Mouse (Mus musculus) T-helper 1 cell (primary cell): ENCODE measurements around the gene Pcbp3.
"Not testable (repeated sequence)": the region's sequence is repeated elsewhere in the genome, so short reads cannot be mapped to it uniquely, and the experiment has no call there.

Source experiments
- in situ Hi-C: fragments of 300-600 bp; cut with MboI, MseI; formaldehyde crosslinking; loops from one replicate; pipeline ENCODE4 v1.15.1; 2025; ENCODE audit warnings: high pct_unique_total_duplicates

The Pcbp3 gene

GRCm38 (mm10) chr10:76961790-76962489, at the start of gene Pcbp3:
TSS of gene Pcbp3 (minus strand) at chr10:76961887.
- in situ Hi-C loops = no loop called here

GRCm38 (mm10) chr10:77008698-77009097, 47.0 kb upstream of the Pcbp3 start:
- in situ Hi-C loops = no loop called here

GRCm38 (mm10) chr10:77008109-77008561, 46.4 kb upstream of the Pcbp3 start:
- in situ Hi-C loops = no loop called here

GRCm38 (mm10) chr10:77007433-77008108, 45.9 kb upstream of the Pcbp3 start:
- in situ Hi-C loops = no loop called here

GRCm38 (mm10) chr10:77004936-77005335, 43.2 kb upstream of the Pcbp3 start:
- in situ Hi-C loops = no loop called here

GRCm38 (mm10) chr10:76997759-76998513, 36.2 kb upstream of the Pcbp3 start:
- in situ Hi-C loops = no loop called here

- in situ Hi-C loops = no loop called here
These were observed 30.8 kb upstream of the Pcbp3 start for GRCm38 (mm10) chr10:76992456-76992855.

GRCm38 (mm10) chr10:76988586-76988985, 26.9 kb upstream of the Pcbp3 start:
- in situ Hi-C loops = no loop called here

- in situ Hi-C loops = no loop called here
These were observed 16.4 kb upstream of the Pcbp3 start for GRCm38 (mm10) chr10:76978042-76978441.

- in situ Hi-C loops = no loop called here
These were observed 15.0 kb upstream of the Pcbp3 start for GRCm38 (mm10) chr10:76976699-76977098.

- in situ Hi-C loops = no loop called here
These were observed 12.2 kb upstream of the Pcbp3 start for GRCm38 (mm10) chr10:76973797-76974436.

GRCm38 (mm10) chr10:76972318-76972717, 10.6 kb upstream of the Pcbp3 start:
- in situ Hi-C loops = not testable (repeated sequence)

- in situ Hi-C loops = no loop called here
These were observed 9.3 kb upstream of the Pcbp3 start for GRCm38 (mm10) chr10:76970974-76971373.

- in situ Hi-C loops = no loop called here
These were observed 2.7 kb upstream of the Pcbp3 start for GRCm38 (mm10) chr10:76964436-76964835.

GRCm38 (mm10) chr10:76963997-76964396, 2.3 kb upstream of the Pcbp3 start:
- in situ Hi-C loops = no loop called here

GRCm38 (mm10) chr10:76961156-76961555, 531 bp downstream of the Pcbp3 start:
- in situ Hi-C loops = no loop called here

GRCm38 (mm10) chr10:76958201-76958600, 3.5 kb downstream of the Pcbp3 start:
- in situ Hi-C loops = no loop called here

GRCm38 (mm10) chr10:76956200-76956599, 5.5 kb downstream of the Pcbp3 start:
- in situ Hi-C loops = no loop called here

GRCm38 (mm10) chr10:76941038-76941437, 20.6 kb downstream of the Pcbp3 start:
- in situ Hi-C loops = no loop called here

- in situ Hi-C loops = no loop called here
These were observed 24.9 kb downstream of the Pcbp3 start for GRCm38 (mm10) chr10:76936827-76937226.

- in situ Hi-C loops = no loop called here
These were observed 26.9 kb downstream of the Pcbp3 start for GRCm38 (mm10) chr10:76934805-76935204.

- in situ Hi-C loops = no loop called here
These were observed 29.9 kb downstream of the Pcbp3 start for GRCm38 (mm10) chr10:76931794-76932193.
